Mouse (Mus musculus): Measurements from ENCODE around the gene Akirin1. TPM values are rescaled to one million over a fixed set of nuclear protein-coding genes. Genes with fewer than 3 reads are reported as not detected.

Akirin1 gene
- polyA plus RNA-seq, 1 experiment from 2014 or later, result 46.7 TPM

GRCm38 (mm10) chr4:123732921-123733320, 17.2 kb downstream of the Akirin1 start:
- no peak overlapping the region for H3K4me3 ChIP-seq (replicated peaks; ENCODE audit: low read depth, low read length)
- no peaks in the 10 kb centered on the region for H3K9me3 ChIP-seq (replicated peaks; ENCODE audit: low read length)
- no peak for ATAC-seq (replicated peaks; ENCODE audit: low FRiP score, low read depth)
- H3K9ac ChIP-seq (ENCODE audit: low read depth, low read length), result no peak overlapping the region
- H3K36me3 ChIP-seq (ENCODE audit: insufficient read depth, low read length), result peaks cover 22% of the 10 kb centered on the region; the same call in 1 of the 2 replicates
- no peak overlapping the region for H3K27ac ChIP-seq
- WGBS, result 91% methylated on average over 2 of the region's 2 CpGs
- no peaks in the 10 kb centered on the region for H3K27me3 ChIP-seq (ENCODE audit: insufficient read depth, low read length)
- no peak for DNase-seq (ENCODE audit: low spot score)
- no peak overlapping the region for H3K4me2 ChIP-seq (ENCODE audit: low read length)
- TF ChIP-seq CTCF (IDR thresholded peaks at IDR 0.05; ENCODE audit: low read depth), result no peak
- no peaks in the 10 kb centered on the region for H3K4me1 ChIP-seq (replicated peaks; ENCODE audit: insufficient read depth, low read length)

GRCm38 (mm10) chr4:123732163-123732910, 17.8 kb downstream of the Akirin1 start:
- WGBS, result 91% methylated on average over 4 of the region's 4 CpGs
- Histone ChIP-seq H3K27me3 (ENCODE audit: insufficient read depth, low read length) (no peaks in the 10 kb centered on the region), H3K4me3 (replicated peaks; ENCODE audit: low read depth, low read length) (no peak overlapping the region), H3K4me1 (replicated peaks; ENCODE audit: insufficient read depth, low read length) (no peaks in the 10 kb centered on the region), H3K4me2 (ENCODE audit: low read length) (no peak overlapping the region), H3K27ac (no peak overlapping the region), H3K9ac (ENCODE audit: low read depth, low read length) (no peak overlapping the region), H3K9me3 (replicated peaks; ENCODE audit: low read length) (no peaks in the 10 kb centered on the region), H3K36me3 (ENCODE audit: insufficient read depth, low read length) (peaks cover 18% of the 10 kb centered on the region; the same call in 1 of the 2 replicates)
- no peak for DNase-seq (ENCODE audit: low spot score)
- TF ChIP-seq CTCF (IDR thresholded peaks at IDR 0.05; ENCODE audit: low read depth), result no peak
- 0 out of 2 replicates have a peak, but pooled peaks have one; percentile 43 for ATAC-seq (replicated peaks; ENCODE audit: low FRiP score, low read depth)

- Histone ChIP-seq H3K4me3 (replicated peaks; ENCODE audit: low read depth, low read length) (no peak overlapping the region), H3K27me3 (ENCODE audit: insufficient read depth, low read length) (no peaks in the 10 kb centered on the region), H3K36me3 (ENCODE audit: insufficient read depth, low read length) (no peaks in the 10 kb centered on the region), H3K4me1 (replicated peaks; ENCODE audit: insufficient read depth, low read length) (0 out of 2 replicates have a peak, but pooled peaks cover 3% of the 10 kb centered on the region), H3K9ac (ENCODE audit: low read depth, low read length) (no peak overlapping the region), H3K27ac (no peak overlapping the region), H3K4me2 (ENCODE audit: low read length) (no peak overlapping the region), H3K9me3 (replicated peaks; ENCODE audit: low read length) (no peaks in the 10 kb centered on the region)
- WGBS, result 87% methylated on average over 4 of the region's 4 CpGs
- DNase-seq (ENCODE audit: low spot score), result no peak
- ATAC-seq (replicated peaks; ENCODE audit: low FRiP score, low read depth), result no peak
- TF ChIP-seq CTCF (IDR thresholded peaks at IDR 0.05; ENCODE audit: low read depth), result no peak
Measured at GRCm38 (mm10) chr4:123721761-123722160, 28.4 kb downstream of the Akirin1 start.

- DNase-seq (ENCODE audit: low spot score) (no peak), ATAC-seq (replicated peaks; ENCODE audit: low FRiP score, low read depth) (peak; percentile 15; the same call in 1 of the 2 replicates)
- TF ChIP-seq CTCF (IDR thresholded peaks at IDR 0.05; ENCODE audit: low read depth), result no peak
- H3K27me3 ChIP-seq (ENCODE audit: insufficient read depth, low read length), result no peaks in the 10 kb centered on the region
- H3K36me3 ChIP-seq (ENCODE audit: insufficient read depth, low read length), result 0 out of 2 replicates have a peak, but pooled peaks cover 4% of the 10 kb centered on the region
- peak overlapping the region; percentile 69 for H3K9ac ChIP-seq (ENCODE audit: low read depth, low read length)
- H3K4me2 ChIP-seq (ENCODE audit: low read length), result peak overlapping the region; percentile 47
- H3K4me3 ChIP-seq (replicated peaks; ENCODE audit: low read depth, low read length), result peak overlapping the region; percentile 54
- H3K27ac ChIP-seq, result 0 out of 2 replicates have a peak overlapping the region, but pooled peaks have one; percentile 1
- H3K4me1 ChIP-seq (replicated peaks; ENCODE audit: insufficient read depth, low read length), result 0 out of 2 replicates have a peak, but pooled peaks cover 3% of the 10 kb centered on the region
- WGBS, result 16% methylated on average over 7 of the region's 7 CpGs
- H3K9me3 ChIP-seq (replicated peaks; ENCODE audit: low read length), result no peaks in the 10 kb centered on the region
Measured at GRCm38 (mm10) chr4:123718434-123718780, 31.7 kb downstream of the Akirin1 start.

GRCm38 (mm10) chr4:123717574-123718433, 32.3 kb downstream of the Akirin1 start, which contains the start of gene Ndufs5:
Gene Ndufs5 (minus strand): TSS chr4:123718202.
- peak; percentile 98 for DNase-seq (ENCODE audit: low spot score)
- Histone ChIP-seq H3K4me2 (ENCODE audit: low read length) (peak within 1 kb of the TSS; percentile 47), H3K9me3 (replicated peaks; ENCODE audit: low read length) (no peaks in the 10 kb centered on the region), H3K27ac (peak within 1 kb of the TSS; percentile 5; the same call in 1 of the 2 replicates), H3K9ac (ENCODE audit: low read depth, low read length) (peak within 1 kb of the TSS; percentile 69), H3K36me3 (ENCODE audit: insufficient read depth, low read length) (0 out of 2 replicates have a peak, but pooled peaks cover 4% of the 10 kb centered on the region), H3K27me3 (ENCODE audit: insufficient read depth, low read length) (no peaks in the 10 kb centered on the region), H3K4me3 (replicated peaks; ENCODE audit: low read depth, low read length) (peak within 1 kb of the TSS; percentile 54), H3K4me1 (replicated peaks; ENCODE audit: insufficient read depth, low read length) (0 out of 2 replicates have a peak, but pooled peaks cover 3% of the 10 kb centered on the region)
- WGBS, result under 1% methylated on average over 40 of the region's 40 CpGs
- ATAC-seq (replicated peaks; ENCODE audit: low FRiP score, low read depth), result peak; percentile 94
- TF ChIP-seq CTCF (IDR thresholded peaks at IDR 0.05; ENCODE audit: low read depth), result no peak

GRCm38 (mm10) chr4:123712431-123712830, 37.7 kb downstream of the Akirin1 start:
- DNase-seq (ENCODE audit: low spot score) (no peak), ATAC-seq (replicated peaks; ENCODE audit: low FRiP score, low read depth) (no peak)
- Histone ChIP-seq H3K4me2 (ENCODE audit: low read length) (no peak overlapping the region), H3K36me3 (ENCODE audit: insufficient read depth, low read length) (0 out of 2 replicates have a peak, but pooled peaks cover 4% of the 10 kb centered on the region), H3K9ac (ENCODE audit: low read depth, low read length) (no peak overlapping the region), H3K9me3 (replicated peaks; ENCODE audit: low read length) (no peaks in the 10 kb centered on the region), H3K4me3 (replicated peaks; ENCODE audit: low read depth, low read length) (no peak overlapping the region), H3K4me1 (replicated peaks; ENCODE audit: insufficient read depth, low read length) (0 out of 2 replicates have a peak, but pooled peaks cover 3% of the 10 kb centered on the region), H3K27me3 (ENCODE audit: insufficient read depth, low read length) (no peaks in the 10 kb centered on the region), H3K27ac (no peak overlapping the region)
- no peak for TF ChIP-seq CTCF (IDR thresholded peaks at IDR 0.05; ENCODE audit: low read depth)
- WGBS, result 100% methylated on average over 1 of the region's 3 CpGs
